Mouse (Mus musculus): Measurements from ENCODE around the gene Defa28.
"Not testable (repeated sequence)": the region's sequence is repeated elsewhere in the genome, so short reads cannot be mapped to it uniquely, and the experiment has no call there.

The Defa28 gene

GRCm38 (mm10) chr8:21582706-21583105, at the start of gene Defa28:
Defa28 (plus strand) TSS chr8:21583006.
- DNase-seq (ENCODE audit: low read depth, low spot score): not testable (repeated sequence)

GRCm38 (mm10) chr8:21565086-21565485, 17.7 kb upstream of the Defa28 start, which contains the start of gene Defa37:
Defa37 (plus strand) TSS chr8:21565386.
- not testable (repeated sequence) for DNase-seq (ENCODE audit: low read depth, low spot score)

GRCm38 (mm10) chr8:21594408-21594807, 11.6 kb downstream of the Defa28 start, which contains the start of gene Gm7861:
Gm7861 (minus strand) TSS chr8:21594508.
- DNase-seq (ENCODE audit: low read depth, low spot score): not testable (repeated sequence)

GRCm38 (mm10) chr8:21617883-21618282, 35.1 kb downstream of the Defa28 start, which contains the start of gene Defa26:
Defa26 (plus strand) TSS chr8:21618183.
- DNase-seq (ENCODE audit: low read depth, low spot score): not testable (repeated sequence)

Measured in mesoderm, embryonic 11.5 days (tissue).